Mouse (Mus musculus) kidney, embryonic 15.5 days (tissue): Measurements from ENCODE around the gene Fn3krp. TPM values are rescaled to one million over a fixed set of nuclear protein-coding genes. Genes with fewer than 3 reads are reported as not detected.

ENCODE experiments used
- ATAC-seq: fragments of 200-750 bp; cut with Nextera tagmentation; replicated peaks from 2 replicates; pipeline ENCODE4 v1.8.0; 2017; ENCODE audit warnings: moderate TSS enrichment; ENCODE audit not compliant: low FRiP score
- H3K27ac ChIP-seq: fragments of 300-500 bp; sonication (generic); 2 replicates; pipeline ENCODE4 v1.5.1; 2015; ENCODE audit warnings: mild to moderate bottlenecking, inconsistent platforms
- H3K27me3 ChIP-seq: fragments of 300-500 bp; sonication (generic); 2 replicates; pipeline ENCODE4 v1.6.1; 2015; ENCODE audit warnings: inconsistent platforms
- H3K36me3 ChIP-seq: fragments of 300-500 bp; sonication (generic); 2 replicates; pipeline ENCODE4 v1.6.1; 2015; ENCODE audit warnings: inconsistent platforms
- H3K4me1 ChIP-seq: fragments of 300-500 bp; sonication (generic); 2 replicates; pipeline ENCODE4 v1.6.1; 2015; ENCODE audit warnings: inconsistent platforms
- H3K4me2 ChIP-seq: fragments of 300-500 bp; sonication (generic); 2 replicates; pipeline ENCODE4 v1.6.1; 2015; ENCODE audit warnings: moderate library complexity, mild to moderate bottlenecking, inconsistent platforms
- H3K4me3 ChIP-seq: fragments of 300-500 bp; sonication (generic); replicated peaks from 2 replicates; pipeline ENCODE4 v1.5.1; 2015; ENCODE audit warnings: mild to moderate bottlenecking, inconsistent platforms
- H3K9ac ChIP-seq: fragments of 300-500 bp; sonication (generic); 2 replicates; pipeline ENCODE4 v1.6.1; 2015; ENCODE audit warnings: mild to moderate bottlenecking, inconsistent platforms
- H3K9me3 ChIP-seq: fragments of 300-500 bp; sonication (generic); replicated peaks from 2 replicates; pipeline ENCODE4 v1.6.1; 2016; ENCODE audit warnings: inconsistent platforms
- WGBS: fragments of 180-500 bp; shearing (Covaris S2); methylation state at CpG from one replicate; pipeline ENCODE4 v1.1.7; 2015; ENCODE audit warnings: mixed read lengths; 5-methylcytosine and 5-hydroxymethylcytosine counted together
- polyA plus RNA-seq: library from polyadenylated mRNA; unstranded; fragments of >200 nt; fragmentation: Nextera tagmentation; extraction: Ambion mirVana; gene quantifications from 2 replicates; pipeline ENCODE4 v1.2.1, GENCODE M21; 2015

Gene Fn3krp
- polyA plus RNA-seq, result 8.7 and 9.9 TPM in 2 replicates

GRCm38 (mm10) chr11:121420830-121421552 is at the start of gene Fn3krp:
Gene Fn3krp, plus strand, starts transcription at chr11:121421401.
- peak; percentile 100 for ATAC-seq
- Histone ChIP-seq H3K4me3 (peak within 1 kb of the TSS; percentile 84), H3K4me1 (peaks cover 13% of the 10 kb centered on the region), H3K9ac (peak within 1 kb of the TSS; percentile 79), H3K27me3 (no peaks in the 10 kb centered on the region), H3K4me2 (peak within 1 kb of the TSS; percentile 87), H3K36me3 (no peaks in the 10 kb centered on the region), H3K9me3 (no peaks in the 10 kb centered on the region), H3K27ac (peak within 1 kb of the TSS; percentile 92)
- WGBS, result 2% methylated on average over 28 of the region's 28 CpGs

- Histone ChIP-seq H3K36me3 (no peaks in the 10 kb centered on the region), H3K27me3 (no peaks in the 10 kb centered on the region), H3K27ac (no peak overlapping the region), H3K9ac (no peak overlapping the region), H3K4me2 (no peak overlapping the region), H3K9me3 (no peaks in the 10 kb centered on the region), H3K4me1 (no peaks in the 10 kb centered on the region), H3K4me3 (no peak overlapping the region)
- no peak for ATAC-seq
- WGBS, result 64% methylated on average over 6 of the region's 6 CpGs
These were observed 47.9 kb upstream of the Fn3krp start for GRCm38 (mm10) chr11:121373305-121373704.

GRCm38 (mm10) chr11:121378644-121379043 is 42.6 kb upstream of the Fn3krp start:
- H3K9ac ChIP-seq, result no peak overlapping the region
- no peaks in the 10 kb centered on the region for H3K27me3 ChIP-seq
- H3K36me3 ChIP-seq, result no peaks in the 10 kb centered on the region
- no peak overlapping the region for H3K4me2 ChIP-seq
- H3K4me3 ChIP-seq, result no peak overlapping the region
- no peaks in the 10 kb centered on the region for H3K9me3 ChIP-seq
- ATAC-seq, result no peak
- H3K27ac ChIP-seq, result no peak overlapping the region
- no peaks in the 10 kb centered on the region for H3K4me1 ChIP-seq

- no peaks in the 10 kb centered on the region for H3K9me3 ChIP-seq
- H3K27me3 ChIP-seq, result no peaks in the 10 kb centered on the region
- no peak overlapping the region for H3K27ac ChIP-seq
- ATAC-seq, result no peak
- WGBS, result 59% methylated on average over 6 of the region's 6 CpGs
- H3K4me2 ChIP-seq, result no peak overlapping the region
- H3K9ac ChIP-seq, result no peak overlapping the region
- H3K4me3 ChIP-seq, result no peak overlapping the region
- H3K36me3 ChIP-seq, result no peaks in the 10 kb centered on the region
- no peaks in the 10 kb centered on the region for H3K4me1 ChIP-seq
These were observed 40.9 kb upstream of the Fn3krp start for GRCm38 (mm10) chr11:121380294-121380693.

GRCm38 (mm10) chr11:121387750-121388553 is 33.2 kb upstream of the Fn3krp start, which contains the start of gene Rab40b:
Gene Rab40b, minus strand, starts transcription at chr11:121388251.
- H3K4me3 ChIP-seq, result peak within 1 kb of the TSS; percentile 72
- H3K9me3 ChIP-seq, result no peaks in the 10 kb centered on the region
- peaks cover 16% of the 10 kb centered on the region for H3K4me1 ChIP-seq
- ATAC-seq, result peak; percentile 100
- peaks cover 6% of the 10 kb centered on the region for H3K27me3 ChIP-seq
- H3K36me3 ChIP-seq, result no peaks in the 10 kb centered on the region
- H3K9ac ChIP-seq, result peak within 1 kb of the TSS; percentile 50
- H3K4me2 ChIP-seq, result peak within 1 kb of the TSS; percentile 95
- peak within 1 kb of the TSS; percentile 57 for H3K27ac ChIP-seq
- under 1% methylated on average over 61 of the region's 61 CpGs for WGBS

- no peaks in the 10 kb centered on the region for H3K9me3 ChIP-seq
- ATAC-seq, result no peak
These were observed 32.7 kb upstream of the Fn3krp start for GRCm38 (mm10) chr11:121388554-121388945.

GRCm38 (mm10) chr11:121390793-121391192 is 30.4 kb upstream of the Fn3krp start:
- Histone ChIP-seq H3K27ac (no peak overlapping the region), H3K9me3 (no peaks in the 10 kb centered on the region), H3K9ac (no peak overlapping the region), H3K4me2 (no peak overlapping the region), H3K4me1 (peaks cover 16% of the 10 kb centered on the region), H3K27me3 (peaks cover 6% of the 10 kb centered on the region), H3K4me3 (no peak overlapping the region), H3K36me3 (no peaks in the 10 kb centered on the region)
- WGBS, result 71% methylated on average over 3 of the region's 3 CpGs
- ATAC-seq, result no peak

More at GRCm38 (mm10) chr11:121388554-121388945, 32.7 kb upstream of the Fn3krp start:
- WGBS, result 6% methylated on average over 6 of the region's 6 CpGs
- H3K9ac ChIP-seq, result no peak overlapping the region
- H3K27ac ChIP-seq, result 0 out of 2 replicates have a peak overlapping the region, but pooled peaks have one; percentile 56
- H3K36me3 ChIP-seq, result no peaks in the 10 kb centered on the region
- peak overlapping the region; percentile 72 for H3K4me3 ChIP-seq
- H3K4me1 ChIP-seq, result peaks cover 16% of the 10 kb centered on the region
- H3K27me3 ChIP-seq, result peaks cover 6% of the 10 kb centered on the region
- H3K4me2 ChIP-seq, result peak overlapping the region; percentile 95

GRCm38 (mm10) chr11:121392405-121392804 is 28.8 kb upstream of the Fn3krp start:
- Histone ChIP-seq H3K4me3 (no peak overlapping the region), H3K27me3 (no peaks in the 10 kb centered on the region), H3K27ac (no peak overlapping the region), H3K4me1 (peaks cover 9% of the 10 kb centered on the region), H3K9me3 (no peaks in the 10 kb centered on the region), H3K36me3 (no peaks in the 10 kb centered on the region), H3K4me2 (no peak overlapping the region), H3K9ac (no peak overlapping the region)
- WGBS, result 90% methylated on average over 3 of the region's 3 CpGs
- ATAC-seq, result no peak

- Histone ChIP-seq H3K4me3 (no peak overlapping the region), H3K4me1 (no peaks in the 10 kb centered on the region), H3K9ac (no peak overlapping the region), H3K4me2 (no peak overlapping the region), H3K36me3 (no peaks in the 10 kb centered on the region), H3K9me3 (no peaks in the 10 kb centered on the region), H3K27ac (no peak overlapping the region), H3K27me3 (no peaks in the 10 kb centered on the region)
- no peak for ATAC-seq
- 79% methylated on average over 3 of the region's 3 CpGs for WGBS
These were observed 13.6 kb upstream of the Fn3krp start for GRCm38 (mm10) chr11:121407366-121408155.

- Histone ChIP-seq H3K27ac (no peak overlapping the region), H3K9ac (no peak overlapping the region), H3K4me1 (no peaks in the 10 kb centered on the region), H3K9me3 (no peaks in the 10 kb centered on the region), H3K27me3 (no peaks in the 10 kb centered on the region), H3K4me2 (no peak overlapping the region), H3K4me3 (no peak overlapping the region), H3K36me3 (no peaks in the 10 kb centered on the region)
- ATAC-seq, result no peak
- WGBS, result 82% methylated on average over 5 of the region's 5 CpGs
These were observed 6.4 kb upstream of the Fn3krp start for GRCm38 (mm10) chr11:121414762-121415161.

GRCm38 (mm10) chr11:121415351-121415750 is 5.8 kb upstream of the Fn3krp start:
- Histone ChIP-seq H3K4me1 (peaks cover under 1% of the 10 kb centered on the region; the same call in 1 of the 2 replicates), H3K4me3 (no peak overlapping the region), H3K4me2 (no peak overlapping the region), H3K36me3 (no peaks in the 10 kb centered on the region), H3K27me3 (no peaks in the 10 kb centered on the region), H3K9ac (no peak overlapping the region), H3K9me3 (no peaks in the 10 kb centered on the region), H3K27ac (no peak overlapping the region)
- 59% methylated on average over 5 of the region's 5 CpGs for WGBS
- no peak for ATAC-seq
